Mouse (Mus musculus): ENCODE results near the gene Ccdc32.

Ccdc32 gene

DNA sequence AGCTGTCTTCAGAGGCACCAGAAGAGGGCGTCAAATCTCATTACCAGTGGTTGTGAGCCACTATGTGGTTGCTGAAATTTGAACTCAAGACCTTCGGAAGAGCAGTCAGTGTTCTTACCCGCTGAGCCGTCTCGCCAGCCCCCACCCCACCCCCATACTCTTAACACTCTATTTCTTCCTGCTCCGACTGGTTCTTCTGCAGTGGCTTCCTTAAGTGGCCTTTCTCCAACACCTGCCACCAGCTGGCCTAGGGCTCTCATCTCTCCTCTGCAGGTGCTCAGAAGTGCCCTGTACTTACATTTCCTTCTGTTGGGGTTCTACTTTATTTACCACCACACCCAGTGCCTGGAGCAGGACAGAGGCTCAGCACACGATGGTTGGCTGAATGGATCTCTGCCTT, 14.2 kb downstream of the Ccdc32 start:
- DNase-seq: no peak

DNA sequence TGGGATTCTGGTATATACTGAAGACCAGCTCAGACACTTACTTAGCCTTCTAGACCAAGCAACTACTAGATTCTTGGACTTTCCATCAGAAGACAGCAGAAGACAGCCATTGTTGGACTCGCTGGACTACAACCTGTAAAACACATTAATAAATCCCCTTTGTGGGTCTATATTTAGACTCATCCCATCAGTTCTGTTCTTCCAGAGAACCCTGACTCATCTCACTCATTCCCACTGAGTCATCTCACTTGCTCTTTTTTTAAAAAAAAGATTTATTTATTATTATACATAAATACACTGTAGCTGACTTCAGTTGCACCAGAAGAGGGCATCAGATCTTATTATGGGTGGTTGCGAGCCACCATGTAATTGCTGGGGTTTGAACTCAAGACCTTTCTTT, 19.8 kb downstream of the Ccdc32 start:
- DNase-seq: no peak

GRCm38 (mm10) chr2:119006886-119007285, 22.3 kb downstream of the Ccdc32 start:
- no peak for DNase-seq

- DNase-seq: no peak
These were observed 30.1 kb downstream of the Ccdc32 start for GRCm38 (mm10) chr2:118999025-118999639.

DNA sequence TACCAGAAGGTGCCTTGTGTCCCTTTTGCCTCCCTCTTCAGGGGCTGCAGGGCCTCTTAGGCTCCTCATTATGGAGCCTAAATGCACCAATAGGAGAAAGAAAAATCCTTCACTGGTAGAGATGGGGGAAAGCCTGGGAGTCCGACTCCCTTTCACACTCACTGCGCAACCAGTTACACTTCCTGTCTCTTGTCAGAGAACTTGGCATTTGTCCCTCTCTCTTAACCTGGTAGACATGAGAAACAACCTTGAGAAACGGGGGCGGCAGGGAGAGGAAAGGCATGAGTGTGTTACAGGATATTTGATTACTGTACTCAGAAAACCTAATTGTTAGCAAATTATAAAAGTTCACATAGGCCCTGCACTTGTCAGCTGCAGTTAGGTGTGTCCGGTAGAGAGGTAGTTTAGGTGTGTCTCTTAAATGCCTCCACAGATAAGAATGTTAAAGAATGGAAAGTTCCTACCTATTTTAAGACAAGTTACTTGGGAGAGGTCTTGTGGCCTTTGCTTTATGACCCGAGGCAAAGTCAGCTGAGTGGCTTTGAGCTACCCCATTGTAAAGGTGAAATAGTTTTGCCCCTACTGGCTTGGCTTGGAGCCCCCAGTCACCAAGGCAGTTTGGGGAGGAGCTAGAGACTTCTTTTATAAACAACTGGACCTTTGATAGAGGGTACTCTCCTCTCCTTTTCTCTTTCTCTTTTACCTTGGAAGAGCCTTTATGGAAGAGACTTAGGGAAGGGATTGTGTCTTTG, 30.9 kb downstream of the Ccdc32 start:
- no peak for DNase-seq

DNA sequence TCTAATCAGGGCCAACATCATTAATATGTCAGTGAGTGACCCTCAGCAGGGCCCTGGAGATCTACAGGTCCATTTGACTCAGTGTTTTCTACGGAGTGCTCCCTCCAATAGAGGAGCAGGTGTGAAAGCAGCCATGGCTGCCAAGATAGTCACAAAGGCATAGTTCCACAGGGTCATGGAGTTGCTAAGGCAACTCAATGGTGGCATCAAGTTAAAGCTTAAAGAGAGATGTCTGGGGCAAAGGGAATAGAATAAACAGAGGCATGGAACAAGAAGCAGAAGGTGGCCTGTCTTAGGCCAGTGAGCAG, 32.4 kb downstream of the Ccdc32 start:
- no peak for DNase-seq

- DNase-seq: no peak
These were observed 33.0 kb downstream of the Ccdc32 start for GRCm38 (mm10) chr2:118995919-118996797.

- DNase-seq: peak; percentile 32
These were observed 33.7 kb downstream of the Ccdc32 start for GRCm38 (mm10) chr2:118995490-118995889.

DNA sequence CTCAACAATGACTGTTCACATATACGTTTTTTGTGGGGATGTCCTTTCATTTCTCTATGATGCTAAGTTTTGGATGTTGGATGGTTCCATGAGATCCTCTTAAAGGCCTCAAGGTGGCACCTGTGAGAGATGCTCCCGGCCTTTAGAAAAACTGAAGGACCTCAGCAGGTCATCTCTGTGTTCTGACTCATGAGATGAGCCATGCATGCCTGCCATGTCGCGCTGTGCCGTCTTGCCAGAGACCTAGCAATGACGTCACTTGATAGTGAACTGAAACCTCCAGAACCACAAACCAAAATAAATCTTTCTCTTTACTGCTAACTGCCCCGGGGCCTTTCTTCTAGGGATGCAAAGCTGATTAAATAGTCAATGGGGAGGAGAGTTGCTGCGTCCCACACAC, 45.4 kb downstream of the Ccdc32 start:
- DNase-seq: no peak

DNA sequence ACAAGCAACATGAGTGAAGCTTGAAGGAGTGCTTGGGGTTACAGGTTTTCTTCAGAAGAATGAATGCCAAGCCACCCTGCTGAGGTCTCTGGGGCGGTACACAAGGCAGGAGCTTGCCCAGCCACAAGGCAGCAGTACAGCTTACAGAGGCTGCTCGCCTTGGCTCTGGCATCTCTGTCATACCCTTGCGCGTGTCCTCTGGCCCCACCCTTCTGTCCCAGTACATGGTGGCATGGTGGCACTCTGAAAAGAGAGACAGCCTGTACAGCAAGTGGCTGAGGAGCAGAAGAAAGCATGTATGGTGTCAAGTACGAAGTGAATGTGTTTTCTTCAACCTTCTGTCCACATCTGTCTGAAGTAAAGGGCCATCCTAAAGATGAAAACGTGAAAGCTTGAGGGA, 48.4 kb downstream of the Ccdc32 start:
- no peak for DNase-seq

DNA sequence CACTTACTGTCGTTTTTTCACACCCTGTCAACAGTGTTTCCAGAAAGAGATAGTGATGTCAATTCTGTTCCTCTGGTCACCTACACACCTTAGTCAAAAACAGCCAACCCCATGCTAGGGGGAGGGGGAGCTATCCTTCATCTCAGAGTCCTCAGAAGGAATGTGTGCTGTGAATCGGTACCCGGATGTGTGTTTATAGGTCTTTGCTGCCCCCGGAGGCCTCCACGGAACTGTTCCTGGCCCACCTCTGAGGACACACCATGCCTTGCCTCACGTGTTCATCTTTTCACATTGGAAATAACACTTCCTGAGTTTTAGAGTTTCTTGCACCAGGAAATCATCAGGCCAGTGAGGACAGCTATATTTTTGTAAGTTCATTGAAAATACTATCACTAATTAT, 51.1 kb downstream of the Ccdc32 start:
- DNase-seq: no peak

DNA sequence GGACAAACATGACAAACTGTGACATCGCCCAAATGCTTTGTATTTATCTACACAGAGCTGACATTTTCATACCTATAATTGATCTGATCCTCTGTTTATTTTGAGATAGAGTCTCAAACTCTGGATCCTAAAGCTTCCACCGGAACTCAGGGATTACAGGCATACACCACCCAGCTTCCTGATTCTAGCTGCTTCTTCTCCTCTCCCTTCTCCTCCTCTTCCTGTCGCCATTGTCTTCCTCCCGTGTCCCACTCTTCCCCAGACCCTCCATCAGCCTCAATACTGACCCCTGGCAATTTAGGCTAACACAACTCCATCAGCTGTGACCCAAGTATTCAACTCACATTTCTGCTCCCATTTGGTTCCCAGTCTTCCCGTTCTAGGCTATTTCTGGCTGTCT, 52.3 kb downstream of the Ccdc32 start:
- DNase-seq: no peak

GRCm38 (mm10) chr2:118976282-118976929, 52.8 kb downstream of the Ccdc32 start:
- DNase-seq: peak; percentile 81

- no peak for DNase-seq
These were observed 53.3 kb downstream of the Ccdc32 start for GRCm38 (mm10) chr2:118975855-118976254.

DNA sequence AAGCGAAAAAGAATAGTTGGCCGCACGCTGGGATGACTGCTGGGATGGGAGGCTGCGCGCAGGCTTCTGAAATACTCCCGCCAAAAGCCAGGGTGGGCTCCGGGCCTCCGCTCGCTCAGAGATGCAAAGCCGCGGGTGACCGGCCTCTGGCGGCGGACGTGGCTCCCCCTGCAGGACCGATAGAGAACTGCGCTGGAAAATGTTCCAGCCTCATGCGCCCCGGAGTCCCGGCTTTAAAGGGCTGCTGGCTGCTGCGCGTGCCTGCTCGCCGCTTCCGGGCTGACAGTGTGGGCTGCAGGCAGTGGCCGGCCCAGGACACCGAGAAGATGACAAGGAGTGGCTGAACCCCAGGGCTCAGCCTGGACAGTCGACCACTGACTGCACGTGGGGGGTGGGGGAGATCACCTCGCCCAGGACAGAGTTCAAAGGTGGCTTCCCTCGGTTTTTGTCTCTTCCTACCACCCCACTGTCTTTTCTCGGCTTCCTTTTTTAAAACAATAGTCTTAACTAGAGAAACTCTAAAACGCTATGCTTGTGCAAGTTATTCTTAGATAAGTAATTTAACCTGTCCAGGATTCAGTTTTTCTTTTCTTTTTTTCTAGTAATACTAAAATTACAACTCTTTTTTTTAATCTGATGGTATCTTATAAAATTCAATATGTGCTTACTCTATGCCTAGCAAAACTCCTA, 56.4 kb downstream of the Ccdc32 start:
- peak; percentile 85 for DNase-seq

- DNase-seq: no peak
These were observed 57.1 kb downstream of the Ccdc32 start for GRCm38 (mm10) chr2:118972048-118972447.

DNA sequence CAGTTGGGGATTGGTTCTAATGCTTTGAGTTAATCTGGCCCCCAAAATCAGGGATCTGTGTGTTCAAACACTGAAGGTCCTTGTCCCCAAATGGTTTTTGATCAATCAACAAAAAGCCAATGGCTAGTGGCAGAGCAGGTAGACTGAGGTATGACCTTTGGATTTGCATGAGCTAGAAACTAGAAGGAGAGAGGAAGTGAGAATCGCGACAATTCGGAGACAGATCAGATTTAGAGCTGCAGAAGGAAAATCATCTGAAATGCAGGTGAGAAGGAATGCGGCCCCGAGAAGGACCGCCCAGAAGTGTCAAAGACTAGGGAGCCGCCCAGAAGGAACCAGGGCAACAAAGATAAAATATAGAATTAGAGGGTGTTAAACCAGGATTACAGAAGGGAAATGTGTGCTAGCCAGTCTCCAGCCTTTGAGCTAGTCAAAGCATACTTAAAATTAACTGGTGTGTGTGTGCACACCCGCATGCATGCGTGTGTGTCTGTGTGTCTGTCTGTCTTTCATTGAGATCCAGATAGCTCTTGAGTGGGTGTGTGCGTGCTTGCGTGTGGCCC, 59.5 kb downstream of the Ccdc32 start:
- no peak for DNase-seq

All from right cerebral cortex, postnatal 25 days (tissue).